Mouse (Mus musculus) ovary, postnatal 36 days (tissue): Measurements from ENCODE around the gene Olfr119.
"Not testable (repeated sequence)": the region's sequence is repeated elsewhere in the genome, so short reads cannot be mapped to it uniquely, and the experiment has no call there.

Experiments
- DNase-seq: peaks from one replicate; pipeline ENCODE4 v3.0.0; 2022; ENCODE audit warnings: low spot score, mixed read lengths

Gene Olfr119

DNA sequence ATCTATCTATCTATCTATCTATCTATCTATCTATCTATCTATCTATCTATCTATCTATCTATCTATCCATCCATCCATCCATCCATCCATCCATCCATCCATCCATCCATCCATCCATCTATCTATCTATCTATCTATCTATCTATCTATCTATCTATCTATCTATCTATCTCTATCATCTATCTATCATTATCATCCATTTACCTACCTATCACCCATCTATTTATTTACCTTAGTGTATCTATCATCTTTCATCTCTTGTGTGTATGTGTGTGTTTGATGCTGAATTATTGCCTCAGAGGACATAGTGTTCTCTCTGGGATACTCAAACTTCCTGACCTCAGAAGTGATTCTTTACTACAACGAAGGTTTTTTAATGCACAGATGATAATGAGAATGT, at the start of gene Olfr119:
Olfr119 (plus strand) TSS at position 301 of the 400 bp plus-strand sequence.
- not testable (repeated sequence) for DNase-seq

DNA sequence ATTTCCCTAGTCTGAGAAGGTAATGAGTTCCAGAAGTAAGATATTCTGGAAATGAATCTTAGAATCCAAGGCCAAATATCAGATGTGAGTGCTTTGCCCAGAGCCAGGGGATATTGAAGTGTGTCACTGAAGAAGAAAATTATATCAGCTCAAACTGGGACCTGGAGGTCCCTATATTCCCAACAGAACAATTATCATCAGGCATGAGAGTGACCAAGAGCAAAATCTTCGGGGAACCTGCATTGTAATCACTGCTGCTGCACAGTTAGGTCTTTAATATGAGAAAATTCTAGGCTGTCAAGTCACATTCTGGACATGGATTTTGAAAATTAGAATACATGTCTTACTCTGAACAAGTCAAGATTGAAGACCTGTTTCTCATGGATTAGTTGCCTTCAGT, 32.7 kb upstream of the Olfr119 start, which contains the start of gene Olfr117:
Olfr117 (minus strand) TSS at position 101 of the 400 bp plus-strand sequence.
- DNase-seq, result no peak

DNA sequence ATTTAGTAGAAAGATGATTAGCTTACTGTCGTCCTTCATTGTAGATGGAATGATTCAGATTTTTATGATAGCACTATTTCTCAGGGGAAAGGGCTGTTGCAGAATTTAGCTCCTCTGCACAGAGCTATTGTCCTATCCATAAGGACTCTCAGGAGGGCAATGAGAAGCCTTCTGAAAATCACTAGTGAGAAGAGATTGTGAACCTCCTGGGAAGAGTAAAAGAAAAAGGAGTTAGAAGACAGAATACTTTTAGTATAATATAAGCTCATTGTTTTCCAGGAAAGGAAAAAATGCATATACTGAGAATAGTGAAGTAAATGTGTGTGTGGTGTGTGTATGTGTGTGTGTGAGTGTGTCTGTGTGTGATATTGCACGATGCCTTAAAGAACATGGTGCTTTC, 29.7 kb upstream of the Olfr119 start, which contains the start of gene Olfr118:
Olfr118 (plus strand) TSS at position 301 of the 400 bp plus-strand sequence.
- DNase-seq, result no peak

DNA sequence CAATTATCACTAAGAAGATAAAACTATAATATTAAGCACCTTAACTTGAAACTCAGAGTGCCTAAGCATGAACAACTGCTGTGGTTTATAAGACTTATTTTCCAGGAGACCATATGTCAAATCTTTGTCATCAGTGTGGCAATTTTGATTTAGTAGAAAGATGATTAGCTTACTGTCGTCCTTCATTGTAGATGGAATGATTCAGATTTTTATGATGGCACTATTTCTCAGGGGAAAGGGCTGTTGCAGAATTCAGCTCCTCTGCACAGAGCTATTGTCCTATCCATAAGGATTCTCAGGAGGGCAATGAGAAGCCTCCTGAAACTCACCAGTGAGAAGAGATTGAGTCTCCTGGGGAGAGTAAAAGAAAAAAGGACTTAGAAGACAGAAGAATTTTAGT, 25.1 kb downstream of the Olfr119 start, which contains the start of gene Olfr120:
Olfr120 (plus strand) TSS at position 301 of the 400 bp plus-strand sequence.
- no peak for DNase-seq

DNA sequence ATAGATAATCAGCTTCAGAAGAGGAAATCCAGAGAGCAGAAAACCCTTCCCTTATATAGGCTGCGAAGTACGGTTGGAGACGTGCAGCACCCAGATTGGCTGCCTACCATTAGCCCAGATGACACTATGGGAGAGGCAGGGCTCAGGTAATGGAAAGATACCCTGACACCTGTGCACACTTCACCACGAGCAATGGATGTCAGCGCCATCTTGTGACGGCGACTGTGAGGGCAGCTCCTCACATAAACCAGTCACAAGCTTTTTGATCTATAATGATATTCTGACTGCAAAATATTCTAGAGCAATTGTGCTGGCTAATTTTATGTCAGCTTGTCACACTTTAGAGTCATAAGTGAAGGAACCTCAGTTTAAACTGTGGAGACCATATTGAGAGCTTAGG, 41.7 kb downstream of the Olfr119 start:
- DNase-seq, result no peak
